Mouse (Mus musculus): ENCODE measurements around the gene Nphp1. TPM values are rescaled to one million over a fixed set of nuclear protein-coding genes. Genes with fewer than 3 reads are reported as not detected.

Nphp1 gene
- 0.41 TPM for total RNA-seq (2023)

GRCm38 (mm10) chr2:127788440-127789116 is at the start of gene Nphp1:
Nphp1 (minus strand) TSS chr2:127788897.

GRCm38 (mm10) chr2:127831401-127832102 is 42.9 kb upstream of the Nphp1 start, which contains the start of gene Bub1:
Bub1 (minus strand) TSS chr2:127831865.

GRCm38 (mm10) chr2:127791919-127792603 is 3.4 kb upstream of the Nphp1 start, which contains the start of gene Mtln:
Mtln (minus strand) TSS chr2:127792488.

GRCm38 (mm10) chr2:127729671-127730070 is 59.0 kb downstream of the Nphp1 start, which contains the start of gene Mall:
Mall (minus strand) TSS chr2:127729932.

Other genes with a start within 250 kb of the Nphp1 start
- not detected for gene Prom2, start 247.4 kb downstream of the Nphp1 start, total RNA-seq (2023)
- 5.9 TPM for gene Zfp661, start 201.8 kb downstream of the Nphp1 start, total RNA-seq (2023)
- gene Mrps5, start 201.7 kb downstream of the Nphp1 start, total RNA-seq (2023), result 140 TPM
- gene Mal, start 132.2 kb downstream of the Nphp1 start, total RNA-seq (2023), result not detected
- gene Mall, start 59.0 kb downstream of the Nphp1 start, total RNA-seq (2023), result not detected
- gene Mtln, start 3.6 kb upstream of the Nphp1 start, total RNA-seq (2023), result 12.4 TPM
- gene Bub1, start 43.0 kb upstream of the Nphp1 start, total RNA-seq (2023), result 0.50 TPM
- 4.2 TPM for gene Acoxl, start 50.0 kb upstream of the Nphp1 start, total RNA-seq (2023)

Data from CD4-positive naive resting alpha-beta T cell, adult 57 days (primary cell).